Mouse (Mus musculus) intestine, embryonic 14.5 days (tissue): ENCODE results near the gene Galnt14. TPM values are rescaled to one million over a fixed set of nuclear protein-coding genes. Genes with fewer than 3 reads are reported as not detected.

Experiments
- ATAC-seq: fragments of 200-750 bp; cut with Nextera tagmentation; replicated peaks from 2 replicates; pipeline ENCODE4 v1.8.0; 2017; ENCODE audit warnings: low read depth, moderate number of reproducible peaks, moderate TSS enrichment, moderate library complexity; ENCODE audit not compliant: low FRiP score, low TSS enrichment
- DNase-seq: peaks from one replicate; pipeline ENCODE4 v3.0.0-alpha.2; 2018; ENCODE audit warnings: low spot score
- H3K27ac ChIP-seq: fragments of 300-500 bp; sonication (generic); 2 replicates; pipeline ENCODE4 v1.5.1; 2014; ENCODE audit warnings: low read depth, mild to moderate bottlenecking, control low read depth
- H3K27me3 ChIP-seq: fragments of 300-500 bp; sonication (generic); replicated peaks from 2 replicates; pipeline ENCODE4 v1.6.1; 2014; ENCODE audit warnings: low read length, control low read depth; ENCODE audit not compliant: control insufficient read depth, insufficient read depth
- H3K36me3 ChIP-seq: fragments of 300-500 bp; sonication (generic); 2 replicates; pipeline ENCODE4 v1.6.1; 2014; ENCODE audit warnings: low read length, control low read depth; ENCODE audit not compliant: control insufficient read depth, insufficient read depth
- H3K4me1 ChIP-seq: fragments of 300-500 bp; sonication (generic); replicated peaks from 2 replicates; pipeline ENCODE4 v1.6.1; 2014; ENCODE audit warnings: low read length, control low read depth, mixed read lengths; ENCODE audit not compliant: control insufficient read depth, insufficient read depth
- H3K4me2 ChIP-seq: fragments of 300-500 bp; sonication (generic); 2 replicates; pipeline ENCODE4 v1.6.1; 2014; ENCODE audit warnings: low read length
- H3K4me3 ChIP-seq: fragments of 300-500 bp; sonication (generic); 2 replicates; pipeline ENCODE4 v1.5.1; 2014; ENCODE audit warnings: low read depth, low read length, control low read depth, mixed read lengths
- H3K9ac ChIP-seq: fragments of 300-500 bp; sonication (generic); 2 replicates; pipeline ENCODE4 v1.6.1; 2014; ENCODE audit warnings: mild to moderate bottlenecking, low read length
- H3K9me3 ChIP-seq: fragments of 300-500 bp; sonication (generic); 2 replicates; pipeline ENCODE4 v1.6.1; 2016; ENCODE audit warnings: low read length, control low read depth; ENCODE audit not compliant: control insufficient read depth
- WGBS: fragments of 180-500 bp; shearing (Covaris S2); extraction: QIAGEN DNeasy Blood & Tissue Kit; methylation state at CpG from one replicate; pipeline ENCODE4 v1.1.7; 2014; 5-methylcytosine and 5-hydroxymethylcytosine counted together
- polyA plus RNA-seq: library from polyadenylated mRNA; unstranded; fragments of >200 nt; fragmentation: Nextera tagmentation; extraction: Ambion mirVana; gene quantifications from 2 replicates; pipeline ENCODE4 v1.2.1, GENCODE M21; 2014

The Galnt14 gene
- polyA plus RNA-seq, 1 experiment from 2014 or later: 1.2 TPM

DNA sequence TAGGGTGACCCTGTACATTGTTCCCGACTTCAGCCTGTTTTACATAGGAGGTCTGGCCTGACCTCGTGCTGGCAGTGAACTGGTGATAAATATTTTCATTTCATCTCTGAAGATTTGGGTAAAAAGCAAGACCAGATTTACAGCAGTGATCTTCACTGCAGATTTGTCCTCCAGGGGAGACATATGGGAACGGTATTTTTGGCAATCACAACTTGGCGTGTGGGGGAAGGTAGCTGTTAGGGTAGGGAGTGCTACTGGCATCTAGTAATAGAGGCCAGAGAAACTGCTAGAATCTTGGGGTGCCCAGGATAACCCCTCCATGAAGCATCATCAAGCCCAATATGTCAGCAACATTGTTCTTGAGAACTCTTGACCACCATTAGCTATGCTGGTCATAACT, 138.3 kb downstream of the Galnt14 start:
- H3K36me3 ChIP-seq: no peaks in the 10 kb centered on the region
- WGBS: 46% methylated on average over 4 of the region's 4 CpGs

DNA sequence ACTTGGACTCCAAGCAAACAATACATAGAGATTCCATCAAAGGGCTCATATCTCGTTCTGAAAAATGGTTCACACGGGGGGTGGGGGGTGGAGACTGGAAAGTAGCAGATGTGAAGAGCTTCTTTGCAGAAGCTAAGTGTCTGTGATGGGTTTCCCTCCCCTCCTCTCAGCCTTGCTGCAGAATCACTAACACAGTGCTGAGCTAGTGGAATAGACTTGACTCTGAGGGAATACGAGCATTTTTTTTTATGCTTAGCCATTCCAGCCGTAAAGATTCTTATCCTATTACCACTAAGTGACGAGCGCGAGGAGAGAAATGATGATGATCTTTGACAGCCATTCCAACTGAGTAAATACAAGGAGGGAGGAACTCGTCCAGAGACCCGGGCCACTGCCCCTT, 142.0 kb downstream of the Galnt14 start:
- Histone ChIP-seq H3K27me3 (no peaks in the 10 kb centered on the region), H3K4me3 (no peak overlapping the region), H3K27ac (no peak overlapping the region), H3K4me1 (no peaks in the 10 kb centered on the region), H3K36me3 (no peaks in the 10 kb centered on the region), H3K9ac (no peak overlapping the region), H3K4me2 (no peak overlapping the region), H3K9me3 (no peaks in the 10 kb centered on the region)
- no peak for DNase-seq
- no peak for ATAC-seq
- 45% methylated on average over 9 of the region's 9 CpGs for WGBS

More for the DNA sequence above, 138.3 kb downstream of the Galnt14 start:
- Histone ChIP-seq H3K27me3 (no peaks in the 10 kb centered on the region), H3K4me3 (no peak overlapping the region), H3K9ac (no peak overlapping the region), H3K4me2 (no peak overlapping the region), H3K27ac (no peak overlapping the region), H3K4me1 (no peaks in the 10 kb centered on the region; the same call in 1 of the 2 replicates), H3K9me3 (no peaks in the 10 kb centered on the region)
- ATAC-seq (no peak), DNase-seq (no peak)

DNA sequence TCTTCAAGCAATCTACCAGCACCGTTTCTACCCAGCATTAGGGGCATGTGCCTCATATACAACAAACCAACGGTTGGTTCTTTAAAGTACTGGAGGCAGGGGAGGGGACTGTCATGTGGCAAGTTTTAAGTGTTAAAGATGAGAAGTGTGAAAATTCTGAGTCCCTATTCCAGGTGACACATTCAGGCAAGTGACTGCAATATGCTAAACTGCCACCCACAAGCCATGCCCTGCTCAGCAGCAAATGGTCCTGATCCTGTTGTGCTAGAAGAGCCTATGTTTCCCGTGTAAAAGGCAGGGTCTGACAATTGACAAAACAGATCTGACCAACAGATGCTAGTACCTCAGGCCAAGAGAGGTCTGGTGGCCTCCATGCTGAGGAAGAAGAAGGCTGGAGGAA, 149.1 kb downstream of the Galnt14 start:
- Histone ChIP-seq H3K9me3 (no peaks in the 10 kb centered on the region), H3K4me3 (no peak overlapping the region), H3K36me3 (no peaks in the 10 kb centered on the region), H3K4me2 (no peak overlapping the region), H3K27me3 (no peaks in the 10 kb centered on the region), H3K4me1 (no peaks in the 10 kb centered on the region), H3K27ac (no peak overlapping the region), H3K9ac (no peak overlapping the region)
- no peak for ATAC-seq
- WGBS: 40% methylated on average over 3 of the region's 3 CpGs
- DNase-seq: no peak

DNA sequence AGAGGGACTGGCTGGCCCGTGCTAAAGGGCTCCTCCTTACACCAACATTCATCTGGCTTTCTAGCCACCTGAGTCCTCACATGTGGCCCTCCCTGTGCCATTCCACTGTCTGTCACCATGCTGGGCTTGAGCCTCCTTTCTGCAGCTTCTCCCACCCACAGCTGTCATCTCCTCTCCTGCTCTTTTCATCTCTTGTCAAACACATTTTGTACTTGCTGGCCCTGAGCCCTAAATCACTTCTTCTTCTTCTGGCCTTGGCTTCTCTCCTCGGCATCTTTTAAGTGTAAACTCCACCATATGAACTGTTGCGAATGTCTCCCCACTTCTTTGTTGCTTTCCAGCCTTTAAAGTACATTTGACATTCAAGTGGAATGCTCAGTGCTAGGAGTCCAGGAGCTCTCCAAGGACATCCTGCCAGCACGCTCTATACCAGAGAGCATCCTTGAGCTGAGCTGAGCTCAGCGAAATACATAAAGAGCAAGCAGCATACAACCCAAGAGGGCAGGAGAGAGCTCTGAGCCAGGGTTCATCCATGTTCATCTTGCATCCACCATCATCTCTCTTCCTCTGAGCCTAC, 150.0 kb downstream of the Galnt14 start:
- Histone ChIP-seq H3K9ac (no peak overlapping the region), H3K27me3 (no peaks in the 10 kb centered on the region), H3K27ac (no peak overlapping the region), H3K9me3 (no peaks in the 10 kb centered on the region), H3K36me3 (no peaks in the 10 kb centered on the region), H3K4me3 (no peak overlapping the region), H3K4me1 (no peaks in the 10 kb centered on the region), H3K4me2 (no peak overlapping the region)
- DNase-seq (no peak), ATAC-seq (no peak)
- 68% methylated on average over 5 of the region's 5 CpGs for WGBS

DNA sequence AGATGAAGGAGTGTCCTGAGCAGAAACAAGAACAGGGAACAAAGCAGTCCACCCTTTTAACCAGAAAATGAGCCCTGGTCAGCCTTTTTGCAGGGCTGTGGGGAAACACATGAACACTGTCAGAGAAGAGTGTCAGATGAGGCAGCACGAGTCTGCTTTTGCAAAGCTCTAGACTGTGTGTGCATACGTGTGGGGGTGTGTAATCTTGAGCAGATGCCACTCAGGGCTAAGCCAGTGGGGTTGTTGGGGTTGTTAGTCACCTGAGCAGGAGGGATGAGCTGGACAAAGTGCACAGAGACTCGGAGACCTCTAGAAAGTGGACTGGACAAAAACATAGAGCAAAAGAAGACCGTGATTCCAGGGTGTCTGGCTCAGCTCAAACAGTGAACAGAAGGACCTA, 150.8 kb downstream of the Galnt14 start:
- Histone ChIP-seq H3K9ac (no peak overlapping the region), H3K27me3 (no peaks in the 10 kb centered on the region), H3K4me2 (no peak overlapping the region), H3K9me3 (no peaks in the 10 kb centered on the region), H3K27ac (no peak overlapping the region), H3K4me1 (no peaks in the 10 kb centered on the region), H3K4me3 (no peak overlapping the region), H3K36me3 (no peaks in the 10 kb centered on the region)
- 52% methylated on average over 4 of the region's 4 CpGs for WGBS
- DNase-seq (no peak), ATAC-seq (no peak)

DNA sequence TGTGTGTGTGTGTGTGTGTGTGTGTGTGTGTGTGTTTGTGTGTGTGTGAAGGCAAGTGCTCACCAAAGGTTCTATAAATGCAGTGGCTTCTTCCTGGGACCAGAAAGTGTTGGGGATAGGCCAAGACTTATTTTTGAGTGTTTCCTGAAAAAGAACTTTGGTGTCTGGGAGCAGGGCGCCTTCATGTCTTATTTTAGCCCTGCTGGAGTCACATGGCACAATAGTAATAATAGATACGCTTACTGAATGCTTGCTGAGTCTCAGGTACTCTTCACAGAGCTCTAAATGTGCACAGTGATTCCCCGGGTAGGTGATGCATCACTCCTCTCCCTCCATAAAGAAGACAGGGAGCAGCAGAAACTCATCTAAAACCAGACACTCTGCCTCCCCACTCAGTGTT, 153.2 kb downstream of the Galnt14 start:
- no peaks in the 10 kb centered on the region for H3K36me3 ChIP-seq
- WGBS: 78% methylated on average over 3 of the region's 3 CpGs

DNA sequence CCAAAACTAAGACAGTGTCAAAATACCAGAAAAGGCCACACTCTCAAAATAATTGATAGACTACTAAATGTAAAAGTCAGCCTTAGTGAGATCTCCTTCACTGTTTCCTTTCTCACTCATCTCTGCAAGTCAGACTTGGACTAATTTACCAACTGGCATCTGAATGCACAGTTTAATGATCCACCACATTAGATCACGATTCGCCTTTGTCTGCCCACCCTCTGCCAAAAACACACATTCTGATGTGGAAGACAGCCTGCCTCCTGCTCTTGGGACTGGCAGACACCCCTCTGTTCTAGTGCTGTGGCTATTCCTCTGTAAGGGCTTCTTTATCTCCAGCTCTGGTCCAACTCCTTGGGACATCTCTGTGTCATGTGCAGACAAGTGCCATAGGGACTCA, 153.8 kb downstream of the Galnt14 start:
- no peak overlapping the region for H3K4me3 ChIP-seq
- no peaks in the 10 kb centered on the region for H3K27me3 ChIP-seq
- DNase-seq: no peak
- no peak for ATAC-seq
- H3K4me2 ChIP-seq: no peak overlapping the region
- H3K27ac ChIP-seq: no peak overlapping the region
- H3K9ac ChIP-seq: no peak overlapping the region
- no peaks in the 10 kb centered on the region for H3K9me3 ChIP-seq
- WGBS: 85% methylated on average over 2 of the region's 2 CpGs
- no peaks in the 10 kb centered on the region for H3K4me1 ChIP-seq
- no peaks in the 10 kb centered on the region for H3K36me3 ChIP-seq

More for the DNA sequence above, 153.2 kb downstream of the Galnt14 start:
- DNase-seq (no peak), ATAC-seq (no peak)
- Histone ChIP-seq H3K4me2 (no peak overlapping the region), H3K9me3 (no peaks in the 10 kb centered on the region), H3K4me1 (no peaks in the 10 kb centered on the region), H3K27me3 (no peaks in the 10 kb centered on the region), H3K9ac (no peak overlapping the region), H3K4me3 (no peak overlapping the region), H3K27ac (no peak overlapping the region)

DNA sequence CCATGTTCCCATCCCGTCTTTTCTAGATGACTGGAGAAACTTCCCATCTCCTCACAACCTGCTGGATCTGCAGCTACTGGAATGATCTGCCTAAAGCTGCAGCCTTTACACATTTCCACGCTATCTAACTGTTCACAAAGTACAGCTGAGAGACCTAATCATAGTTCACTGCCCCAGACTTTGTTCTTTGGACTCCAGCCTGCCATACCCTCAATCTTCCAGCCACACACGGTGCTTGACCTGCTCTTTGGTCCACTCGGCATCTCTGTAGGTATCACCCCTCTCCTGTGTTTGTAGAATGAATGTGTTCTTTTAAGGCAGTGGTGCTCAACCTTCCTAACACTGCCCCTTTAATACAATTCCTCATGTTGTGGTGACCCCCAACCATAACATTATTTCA, 155.6 kb downstream of the Galnt14 start:
- WGBS: 83% methylated on average over 4 of the region's 4 CpGs
- Histone ChIP-seq H3K27ac (no peak overlapping the region), H3K9ac (no peak overlapping the region), H3K4me3 (no peak overlapping the region), H3K4me1 (no peaks in the 10 kb centered on the region), H3K27me3 (no peaks in the 10 kb centered on the region), H3K4me2 (no peak overlapping the region), H3K9me3 (no peaks in the 10 kb centered on the region), H3K36me3 (no peaks in the 10 kb centered on the region)
- ATAC-seq: no peak
- DNase-seq: no peak

DNA sequence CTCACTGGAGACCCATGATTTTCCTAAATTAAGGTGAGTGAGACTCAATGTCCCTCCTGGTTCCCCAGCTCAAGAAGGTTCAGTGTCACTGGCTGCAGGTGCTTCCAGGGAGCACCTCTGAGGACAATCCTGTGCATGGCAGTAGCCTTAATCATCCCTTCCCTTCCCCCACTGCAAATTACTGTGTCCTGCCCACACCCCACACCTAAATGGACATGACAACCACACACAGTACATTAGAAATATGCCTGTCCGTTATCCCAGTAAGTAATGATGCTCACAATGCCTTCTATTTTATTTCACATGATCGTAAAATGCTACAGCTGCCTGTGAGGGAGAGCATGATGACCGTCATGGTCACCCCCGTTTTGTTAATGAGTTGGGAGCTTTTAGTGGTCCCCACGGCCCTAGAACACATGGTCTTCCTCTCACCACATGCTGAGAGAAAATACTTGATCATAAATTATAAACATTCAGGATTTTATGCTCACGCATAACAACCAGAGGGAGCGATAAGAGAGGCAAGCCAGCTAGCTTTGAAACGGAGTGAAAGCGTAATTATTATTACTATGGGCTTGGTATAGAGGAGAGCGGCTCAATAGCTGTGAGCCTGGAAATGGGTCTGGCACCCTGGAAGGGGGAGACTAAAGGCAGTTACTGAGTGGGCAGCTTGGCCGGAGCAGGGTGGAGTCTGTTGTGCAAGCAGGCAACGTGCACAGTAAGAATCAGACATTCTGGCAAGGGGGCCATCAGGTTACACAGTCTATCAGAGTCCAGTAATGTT, 161.3 kb downstream of the Galnt14 start:
- DNase-seq (no peak), ATAC-seq (no peak)
- no peak overlapping the region for H3K27ac ChIP-seq

More for the DNA sequence above, 161.3 kb downstream of the Galnt14 start:
- H3K27me3 ChIP-seq: no peaks in the 10 kb centered on the region
- H3K9me3 ChIP-seq: no peaks in the 10 kb centered on the region
- 62% methylated on average over 12 of the region's 12 CpGs for WGBS
- H3K36me3 ChIP-seq: no peaks in the 10 kb centered on the region
- H3K4me3 ChIP-seq: no peak overlapping the region
- H3K4me2 ChIP-seq: no peak overlapping the region
- H3K4me1 ChIP-seq: no peaks in the 10 kb centered on the region
- H3K9ac ChIP-seq: no peak overlapping the region
